Mouse (Mus musculus): ENCODE measurements around the gene Cry1.

Cry1 gene

DNA sequence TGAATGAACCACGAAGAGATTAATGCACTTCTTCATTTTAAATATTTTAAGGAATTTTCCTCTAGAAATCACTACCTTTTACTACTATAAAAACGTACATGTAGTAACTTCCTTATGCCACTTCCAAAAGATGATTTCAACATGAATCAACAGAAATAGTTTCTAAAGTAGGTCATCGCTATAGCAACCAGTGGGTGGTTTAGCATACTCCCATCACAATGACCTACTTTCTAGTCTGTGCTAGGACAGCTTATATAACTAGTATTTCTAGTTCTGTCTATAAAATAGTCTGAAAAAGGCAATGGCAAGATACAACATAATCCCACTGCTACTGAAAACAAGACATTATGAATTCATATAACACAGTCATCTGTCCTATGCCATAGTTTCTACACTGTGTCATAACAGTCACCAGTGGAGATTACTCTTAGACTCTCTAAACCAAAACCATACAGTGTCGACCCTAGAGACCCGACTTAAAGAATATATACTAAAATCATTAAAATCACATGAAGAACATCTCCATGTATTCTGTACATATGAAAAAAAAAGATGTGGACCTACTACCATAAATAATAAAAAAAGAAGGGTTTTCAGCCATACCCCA, 23.0 kb downstream of the Cry1 start:
- DNase-seq (ENCODE audit: extremely low spot score): no peak

GRCm38 (mm10) chr10:85159989-85160619, 24.8 kb downstream of the Cry1 start:
- DNase-seq (ENCODE audit: extremely low spot score): no peak

DNA sequence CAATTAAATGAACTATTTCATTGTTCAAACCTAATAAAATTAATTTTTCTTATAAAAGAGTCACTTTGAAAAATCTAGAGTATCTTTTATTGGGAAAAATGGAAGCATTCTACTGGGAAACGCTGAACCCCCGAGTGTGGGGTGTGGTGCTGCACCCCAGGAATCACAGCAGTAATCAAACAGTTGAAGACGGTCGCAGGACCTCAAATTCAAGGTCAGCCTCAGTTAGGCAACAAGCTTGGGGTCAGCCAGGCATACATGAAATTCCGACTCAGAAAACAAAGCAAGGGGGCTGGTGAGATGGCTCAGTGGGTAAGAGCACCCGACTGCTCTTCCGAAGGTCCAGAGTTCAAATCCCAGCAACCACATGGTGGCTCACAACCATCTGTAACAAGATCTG, 27.4 kb downstream of the Cry1 start:
- no peak for DNase-seq (ENCODE audit: extremely low spot score)

DNA sequence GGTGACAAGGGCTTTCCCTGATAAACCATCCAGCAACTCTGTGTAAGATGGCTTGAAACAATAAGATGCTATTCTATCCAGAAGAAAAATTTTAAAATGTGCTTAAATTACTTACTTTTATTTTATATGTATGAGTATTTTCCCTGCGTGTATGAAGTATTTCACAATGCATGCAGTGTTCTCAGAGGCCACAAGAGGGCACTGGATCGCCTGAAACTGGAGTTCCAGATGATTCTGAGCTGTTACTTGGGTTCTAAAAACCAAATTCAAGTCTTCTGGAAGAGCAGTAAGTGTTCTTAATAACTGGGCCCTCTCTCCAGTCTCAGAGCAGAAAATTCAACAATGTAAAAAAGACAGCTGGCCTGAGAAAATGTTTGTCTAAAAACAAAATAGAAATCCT, 30.7 kb downstream of the Cry1 start:
- DNase-seq (ENCODE audit: extremely low spot score): peak; percentile 25

DNA sequence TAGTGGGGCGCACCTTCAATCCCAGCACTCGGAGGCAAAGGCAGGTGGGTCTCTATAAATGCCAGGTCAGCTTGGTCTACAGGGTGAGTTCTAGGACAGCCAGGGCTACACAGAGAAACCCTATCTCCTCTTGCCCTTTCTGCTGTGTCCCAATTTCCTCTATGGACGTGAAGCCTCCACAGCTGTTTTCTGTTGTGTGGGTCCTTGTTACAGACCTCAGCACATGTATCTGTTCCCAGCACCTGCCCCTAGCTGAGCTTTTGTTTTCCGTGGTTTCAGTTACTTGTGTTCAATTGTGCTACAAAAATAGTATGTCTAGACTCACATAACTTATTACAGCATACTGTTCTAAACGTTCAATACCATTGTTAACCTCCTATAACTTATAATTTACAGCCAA, 35.6 kb downstream of the Cry1 start:
- DNase-seq (ENCODE audit: extremely low spot score): no peak

- DNase-seq (ENCODE audit: extremely low spot score): no peak
These were observed 38.6 kb downstream of the Cry1 start for GRCm38 (mm10) chr10:85146282-85146681.

DNA sequence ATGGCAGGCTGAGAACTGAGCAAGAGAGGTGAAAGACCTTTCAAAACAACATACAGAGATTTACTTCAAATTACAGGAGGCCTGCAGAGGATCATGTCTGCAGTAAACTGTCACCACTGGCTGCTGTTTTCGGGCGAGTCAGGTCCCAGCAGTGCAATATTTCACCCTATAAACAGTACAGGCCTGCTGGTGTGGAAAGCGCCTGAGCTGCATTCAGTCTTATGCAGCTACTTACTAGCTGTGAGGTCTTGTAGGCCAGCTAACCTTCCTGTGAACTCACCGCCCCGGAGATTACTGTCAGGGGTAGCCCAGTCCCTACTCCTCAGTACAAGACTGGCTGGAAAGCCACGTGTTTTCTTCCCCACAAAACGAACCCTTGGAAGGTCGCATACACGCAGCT, 43.4 kb downstream of the Cry1 start:
- DNase-seq (ENCODE audit: extremely low spot score): no peak

- DNase-seq (ENCODE audit: extremely low spot score): no peak
These were observed 48.3 kb downstream of the Cry1 start for GRCm38 (mm10) chr10:85136573-85136972.

DNA sequence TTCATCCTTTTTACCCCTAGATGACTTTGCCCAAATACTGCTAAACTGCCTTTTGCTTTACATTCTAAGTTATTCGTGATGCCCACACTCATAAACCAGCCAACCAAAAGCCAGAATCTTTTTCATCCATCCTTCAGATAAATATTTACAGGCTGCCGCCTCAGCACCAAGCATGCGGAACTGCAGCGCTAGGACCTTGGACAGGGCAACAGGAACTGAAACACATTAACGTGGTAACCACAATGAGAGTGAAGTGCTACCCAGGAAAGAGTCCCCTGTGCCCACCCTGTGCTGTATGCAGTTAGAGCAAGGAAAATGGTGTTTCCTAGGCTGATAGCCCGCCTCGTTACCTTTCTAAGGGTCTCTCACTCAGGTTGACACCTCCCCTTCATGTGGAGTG, 56.4 kb downstream of the Cry1 start:
- DNase-seq (ENCODE audit: extremely low spot score): no peak

DNA sequence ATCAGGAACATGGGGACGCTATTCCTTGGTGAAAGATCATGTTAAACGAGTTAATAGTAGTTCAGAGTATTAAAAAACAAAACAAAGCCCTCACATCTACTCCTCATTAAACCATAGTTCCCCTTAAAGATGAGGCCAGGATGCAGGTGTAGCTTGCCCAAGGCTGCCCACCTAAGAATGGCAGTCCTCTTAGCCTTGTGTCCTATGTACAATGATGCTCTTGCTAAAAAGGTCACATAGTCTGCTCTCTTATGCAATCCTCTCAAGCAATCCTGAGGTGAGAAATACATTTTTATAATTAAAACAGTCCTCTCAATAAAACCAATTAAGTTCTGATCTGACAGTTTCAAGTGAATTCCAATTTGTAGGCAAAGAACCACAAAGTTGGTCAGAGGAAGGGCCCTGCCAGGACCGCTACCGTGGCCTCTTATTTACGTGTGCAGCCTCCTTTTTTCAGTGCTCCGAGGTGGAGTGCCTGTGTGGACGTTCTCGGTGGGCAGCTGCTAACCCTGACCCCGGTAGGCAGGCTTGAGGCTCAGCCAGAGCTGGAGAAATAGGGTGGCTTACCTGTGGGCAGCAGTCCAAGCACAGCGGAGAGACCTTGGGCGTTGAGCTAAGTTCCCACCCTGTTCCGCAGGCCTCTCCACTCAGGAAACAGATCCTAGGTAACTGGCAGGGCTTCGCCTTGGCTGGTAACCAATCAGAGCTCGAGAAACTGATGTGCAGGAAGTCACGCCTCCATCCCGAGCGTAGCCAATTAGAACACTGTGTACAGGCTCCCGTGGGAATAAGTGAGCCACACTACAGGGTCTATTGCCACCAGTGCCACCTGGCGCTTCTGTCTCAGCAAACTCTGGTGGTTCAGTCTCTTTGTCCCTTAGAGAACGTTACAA, 57.2 kb downstream of the Cry1 start, which contains the start of gene Mterf2:
Mterf2 (minus strand) TSS at position 633 of the 893 bp plus-strand sequence.
- DNase-seq (ENCODE audit: extremely low spot score): peak; percentile 87

- DNase-seq (ENCODE audit: extremely low spot score): no peak
These were observed 59.7 kb downstream of the Cry1 start for GRCm38 (mm10) chr10:85125184-85125583.

DNA sequence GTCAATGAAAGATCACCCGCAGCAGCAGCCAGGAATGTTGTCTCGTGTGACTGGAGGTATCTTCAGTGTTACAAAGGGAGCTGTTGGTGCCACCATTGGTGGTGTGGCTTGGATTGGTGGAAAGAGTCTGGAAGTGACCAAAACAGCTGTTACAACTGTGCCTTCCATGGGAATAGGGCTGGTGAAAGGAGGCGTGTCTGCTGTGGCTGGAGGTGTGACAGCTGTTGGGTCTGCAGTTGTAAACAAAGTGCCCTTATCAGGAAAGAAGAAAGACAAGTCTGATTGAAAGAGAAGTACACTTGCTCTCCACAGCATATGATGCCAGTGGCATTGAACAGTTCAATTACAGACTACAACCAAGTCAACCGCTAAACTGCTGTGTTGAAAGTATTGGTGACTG, 70.5 kb downstream of the Cry1 start:
- no peak for DNase-seq (ENCODE audit: extremely low spot score)

DNA sequence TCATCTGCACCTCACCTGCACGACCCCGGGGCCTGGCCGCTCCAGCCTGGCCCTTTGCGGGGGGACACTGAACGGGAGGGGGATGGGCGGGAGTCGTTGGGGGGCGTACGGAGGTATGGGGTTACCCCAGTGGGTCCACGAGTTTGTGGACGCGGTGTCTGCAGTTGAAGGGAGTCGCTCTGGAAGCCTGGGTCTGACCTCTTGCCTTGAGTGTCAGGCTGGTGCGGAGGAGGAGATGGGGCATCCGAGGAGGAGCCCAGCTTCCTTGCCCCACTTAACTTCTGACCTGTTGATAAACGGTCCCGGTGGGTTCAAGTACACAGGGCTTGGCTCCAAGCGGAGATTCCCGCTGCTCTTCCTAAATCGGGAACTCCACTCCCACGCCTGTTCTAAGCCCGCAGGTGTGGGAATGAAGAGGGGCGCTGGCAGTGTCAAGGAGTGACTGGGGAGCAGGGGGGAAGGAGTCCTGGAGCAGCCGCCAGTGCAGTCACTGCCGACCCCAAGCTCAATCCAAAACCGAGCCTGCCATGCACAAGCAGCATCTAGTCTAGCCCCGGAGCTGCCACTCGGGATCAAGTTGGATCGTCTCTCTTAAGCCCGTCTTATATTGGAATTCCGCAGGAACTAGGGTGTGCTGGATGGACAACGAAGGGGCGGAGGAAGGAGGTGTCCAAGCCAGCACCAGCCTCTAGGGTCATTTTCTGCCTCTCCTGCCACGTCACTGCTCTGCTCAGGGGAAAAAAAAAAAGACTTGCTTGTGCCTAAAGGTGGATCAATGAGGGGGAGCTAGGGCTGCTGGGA, 81.6 kb downstream of the Cry1 start:
- peak; percentile 61 for DNase-seq (ENCODE audit: extremely low spot score)

GRCm38 (mm10) chr10:85102247-85103084, 82.4 kb downstream of the Cry1 start, which contains the start of the genes Fhl4 and Tmem263:
Gene Fhl4, minus strand, starts transcription at chr10:85102495.
Gene Tmem263, plus strand, starts transcription at chr10:85102627.
- peak; percentile 96 for DNase-seq (ENCODE audit: extremely low spot score)

- DNase-seq (ENCODE audit: extremely low spot score): no peak
These were observed 83.0 kb downstream of the Cry1 start for GRCm38 (mm10) chr10:85101841-85102240.
